Mouse (Mus musculus): ENCODE results near the gene Lyz2.
"Not testable (repeated sequence)": the region's sequence is repeated elsewhere in the genome, so short reads cannot be mapped to it uniquely, and the experiment has no call there.

Lyz2 gene

DNA sequence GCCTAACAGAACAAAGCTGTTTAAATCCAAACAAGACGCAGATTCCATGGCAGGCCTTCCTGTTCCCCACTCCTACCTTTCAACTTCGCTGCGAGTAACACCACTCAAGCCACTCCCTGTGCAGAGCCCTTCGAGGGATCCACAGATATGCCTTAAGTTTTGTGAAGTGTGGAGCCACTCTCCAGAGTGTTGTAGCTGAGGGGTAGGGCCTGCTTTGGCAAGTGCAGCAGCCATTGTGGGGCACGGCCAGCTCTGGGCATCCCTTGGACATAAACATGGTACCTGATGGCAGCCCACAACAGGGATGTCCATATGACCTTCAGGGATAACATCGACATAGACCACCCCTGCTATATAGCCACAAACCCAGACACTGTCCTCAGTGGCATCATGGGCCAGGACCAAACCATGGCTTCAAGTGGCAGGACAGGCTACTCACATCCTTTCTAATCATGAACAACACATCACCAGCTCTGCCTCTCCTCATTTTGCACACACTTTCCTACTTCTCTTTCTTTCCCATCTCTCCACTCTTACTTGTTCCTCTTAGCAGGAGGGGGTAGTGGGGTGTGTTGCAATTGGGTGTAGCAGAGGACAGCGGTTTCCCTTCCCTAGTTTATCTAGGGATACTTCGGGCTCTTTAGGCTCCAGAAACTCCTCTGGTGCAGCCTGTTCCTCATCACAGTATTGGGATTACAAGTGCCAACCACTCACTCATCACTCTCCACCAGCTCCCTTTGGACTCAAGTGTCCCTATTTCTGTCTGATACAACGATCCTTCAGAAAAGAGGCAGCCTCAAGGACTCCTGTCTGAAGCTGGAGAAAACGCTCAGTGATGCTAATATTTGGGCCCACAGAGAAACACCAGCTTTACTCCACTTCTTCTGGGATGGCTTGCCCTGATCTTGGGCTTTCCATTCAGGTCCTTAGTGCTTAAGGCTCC is 2.7 kb upstream of the Lyz2 start:
- no peak for DNase-seq (ENCODE audit: low spot score in 2 of 2)

DNA sequence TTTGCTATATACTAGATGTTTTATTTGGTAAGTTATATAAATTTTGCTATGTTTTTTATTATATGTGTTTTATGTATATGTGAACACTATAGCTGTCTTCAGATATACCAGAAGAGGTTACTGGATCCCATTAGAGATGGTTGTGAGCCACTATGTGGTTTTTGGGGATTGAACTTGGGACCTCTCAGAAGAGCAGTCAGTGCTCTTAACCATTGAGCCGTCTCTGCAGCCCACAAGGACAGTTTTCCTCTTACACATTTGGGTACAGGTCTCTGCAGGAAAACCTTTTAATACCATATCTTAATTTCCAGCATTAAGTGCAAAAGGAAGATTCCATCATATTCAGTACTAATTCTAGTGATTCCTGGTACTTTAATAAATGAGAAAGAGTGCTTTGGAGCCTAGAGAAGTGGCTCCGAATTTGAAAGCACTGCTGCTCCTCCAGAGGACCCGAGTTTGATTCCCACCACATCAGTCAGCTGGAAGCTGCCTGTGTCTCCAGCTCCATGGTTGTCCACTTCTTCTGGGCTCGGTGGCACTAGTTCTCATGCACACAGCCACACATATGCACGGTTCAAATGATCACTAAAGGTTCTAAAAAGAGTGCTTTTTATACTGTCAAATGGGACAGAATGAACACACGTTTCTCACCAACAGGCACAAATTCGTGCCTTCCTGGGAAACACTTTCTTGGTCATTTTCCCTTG is 1.9 kb upstream of the Lyz2 start:
- no peak for DNase-seq (ENCODE audit: low spot score in 2 of 2)

DNA sequence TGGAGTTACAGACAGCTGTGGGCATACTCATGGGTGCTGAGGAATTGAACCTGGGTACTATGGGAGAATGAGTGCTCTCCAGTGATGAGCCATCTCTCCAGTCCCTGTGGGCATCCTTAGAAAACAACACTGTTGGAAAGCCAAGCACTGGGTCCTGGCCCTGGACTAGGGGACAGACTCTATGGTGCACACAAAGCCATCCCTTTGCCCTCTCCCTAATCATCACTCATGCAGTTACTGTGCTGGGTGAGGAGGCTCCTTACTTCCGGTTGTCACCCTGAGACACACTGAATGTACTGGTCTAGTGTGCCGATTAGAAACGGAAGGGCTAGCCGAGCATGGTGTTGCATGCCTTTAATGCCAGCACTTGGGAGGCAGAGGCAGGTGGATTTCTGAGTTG is 1.1 kb upstream of the Lyz2 start:
- not testable (repeated sequence) for DNase-seq (ENCODE audit: low spot score in 2 of 2)

DNA sequence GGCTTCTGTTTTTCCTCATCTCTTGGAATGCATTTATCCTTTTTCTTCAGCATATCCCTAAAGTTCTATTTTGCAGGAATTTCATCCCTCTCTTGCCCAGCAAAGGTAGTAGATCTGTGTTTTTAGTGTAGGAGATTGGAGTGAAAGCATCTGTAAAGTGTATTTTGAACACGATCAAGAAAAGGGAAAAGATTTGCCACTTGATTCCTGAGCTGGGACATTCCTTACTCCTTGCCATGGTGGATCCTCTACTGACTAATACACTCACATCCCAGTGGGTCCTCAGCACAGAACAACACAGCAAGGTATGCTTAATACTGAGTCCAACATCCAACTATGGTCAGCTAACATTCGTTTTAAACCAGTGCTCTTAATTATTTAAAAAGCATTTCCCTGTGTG is 430 bp upstream of the Lyz2 start:
- no peak for DNase-seq (ENCODE audit: low spot score in 2 of 2)

DNA sequence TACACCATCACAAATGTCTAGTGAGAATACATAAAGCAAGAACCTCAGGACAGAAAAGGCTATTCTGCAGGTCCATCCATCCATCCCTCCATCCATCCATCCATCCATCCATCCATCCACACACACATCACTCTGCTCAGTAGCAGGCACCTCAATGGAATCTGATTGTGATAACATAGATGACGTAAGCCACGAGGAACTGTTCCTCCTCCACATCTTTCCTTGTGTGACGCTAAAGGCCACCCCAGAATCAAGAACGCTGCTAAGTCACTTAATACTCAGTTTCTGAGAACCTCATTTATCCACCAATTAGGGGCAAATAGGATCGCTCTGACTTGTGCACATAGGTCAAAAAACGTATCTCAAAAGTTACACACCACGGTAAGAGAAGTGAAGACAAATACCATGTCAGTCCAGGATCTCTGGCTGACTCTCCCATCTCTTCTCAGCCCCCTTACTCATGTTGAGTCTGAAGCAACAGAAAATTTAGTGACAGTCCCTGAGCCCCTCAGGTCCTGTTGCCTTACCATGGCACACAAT is 670 bp downstream of the Lyz2 start:
- no peak for DNase-seq (ENCODE audit: low spot score in 2 of 2)

DNA sequence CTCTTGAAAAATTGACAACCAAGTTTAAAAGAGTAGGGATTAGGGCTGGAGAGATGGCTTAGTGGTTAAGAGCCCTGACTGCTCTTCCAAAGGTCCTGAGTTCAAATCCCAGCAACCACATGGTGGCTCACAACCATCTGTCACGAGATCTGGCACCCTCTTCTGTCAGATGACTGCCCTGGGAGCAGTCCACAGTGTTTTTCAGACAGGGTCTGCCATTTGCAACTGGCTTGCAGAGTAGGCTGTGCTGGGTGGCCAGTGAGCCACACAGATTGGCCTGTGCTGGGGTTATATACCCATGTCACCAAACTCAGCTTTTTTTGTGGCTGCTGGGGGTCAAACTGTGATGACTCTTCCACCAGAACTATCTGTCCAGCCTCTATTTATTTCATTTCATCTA is 2.1 kb downstream of the Lyz2 start:
- no peak for DNase-seq (ENCODE audit: low spot score in 2 of 2)

DNA sequence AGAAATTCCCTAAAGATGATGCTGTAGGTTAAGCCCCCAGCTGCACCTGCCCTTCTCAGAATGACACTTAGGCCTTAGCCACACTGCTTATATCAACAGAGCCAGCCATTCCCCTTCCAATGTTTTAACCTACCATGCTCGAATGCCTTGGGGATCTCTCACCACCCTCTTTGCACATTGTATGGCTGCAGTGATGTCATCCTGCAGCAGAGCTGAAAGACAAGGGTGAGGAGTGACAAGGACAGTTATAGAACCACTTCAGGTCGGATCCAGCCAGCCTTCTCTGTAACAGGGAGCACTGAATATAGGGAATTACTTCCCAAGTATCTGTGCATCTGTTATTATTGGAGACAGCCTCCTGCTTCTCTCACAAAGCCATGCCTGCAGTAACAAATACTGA is 3.6 kb downstream of the Lyz2 start:
- DNase-seq (ENCODE audit: low spot score in 2 of 2): not testable (repeated sequence)

DNA sequence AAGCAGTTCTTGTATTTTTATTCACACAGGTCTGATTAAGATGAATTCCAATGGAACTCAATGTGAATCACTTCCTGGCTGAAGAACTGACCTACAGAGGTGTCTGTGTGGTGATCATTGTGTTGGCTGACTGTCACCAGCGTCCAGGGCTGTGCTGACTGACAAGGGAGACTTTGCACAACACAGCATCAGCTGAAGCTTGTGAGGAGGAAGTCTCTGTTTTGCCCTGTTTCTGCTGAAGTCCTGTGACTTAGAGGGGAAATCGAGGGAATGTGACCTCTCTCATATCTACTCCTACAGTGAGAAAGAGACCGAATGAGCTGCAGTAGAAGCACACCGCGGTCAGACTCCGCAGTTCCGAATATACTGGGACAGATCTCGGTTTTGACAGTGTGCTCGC is 4.3 kb downstream of the Lyz2 start:
- DNase-seq (ENCODE audit: low spot score in 2 of 2): not testable (repeated sequence)

DNA sequence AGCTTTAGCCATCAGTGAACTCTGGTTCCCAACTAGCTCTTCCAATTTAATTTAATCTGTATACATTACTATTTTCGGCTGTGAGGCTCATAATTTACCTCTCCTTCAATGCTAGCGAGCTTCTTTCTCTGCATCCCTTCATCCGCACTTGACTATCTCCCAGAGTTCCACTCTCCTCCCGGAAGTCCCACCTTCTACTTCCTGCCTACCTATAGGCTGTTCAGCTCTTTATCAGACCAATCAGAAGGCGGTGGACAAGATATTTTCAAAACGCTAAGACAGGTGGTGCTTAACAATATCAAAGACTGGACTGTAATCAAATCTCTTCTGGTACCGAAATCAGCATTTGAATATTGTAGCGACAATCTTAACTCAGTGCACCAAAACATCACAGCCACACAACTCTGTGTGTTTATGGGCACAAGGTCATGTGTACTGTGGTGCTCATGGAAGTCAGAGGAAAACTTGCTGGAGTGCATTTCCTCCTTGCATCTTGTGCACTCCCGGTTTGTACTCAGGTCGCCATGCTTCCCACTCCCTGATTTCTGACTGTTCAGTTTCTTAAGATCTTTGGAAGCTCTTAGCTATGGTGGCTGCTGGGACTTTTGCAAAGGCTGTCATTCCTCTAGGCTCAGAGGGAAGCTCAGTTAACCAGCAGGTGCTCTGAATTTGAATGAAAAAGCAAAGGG is 6.3 kb downstream of the Lyz2 start:
- no peak for DNase-seq (ENCODE audit: low spot score in 2 of 2)

DNA sequence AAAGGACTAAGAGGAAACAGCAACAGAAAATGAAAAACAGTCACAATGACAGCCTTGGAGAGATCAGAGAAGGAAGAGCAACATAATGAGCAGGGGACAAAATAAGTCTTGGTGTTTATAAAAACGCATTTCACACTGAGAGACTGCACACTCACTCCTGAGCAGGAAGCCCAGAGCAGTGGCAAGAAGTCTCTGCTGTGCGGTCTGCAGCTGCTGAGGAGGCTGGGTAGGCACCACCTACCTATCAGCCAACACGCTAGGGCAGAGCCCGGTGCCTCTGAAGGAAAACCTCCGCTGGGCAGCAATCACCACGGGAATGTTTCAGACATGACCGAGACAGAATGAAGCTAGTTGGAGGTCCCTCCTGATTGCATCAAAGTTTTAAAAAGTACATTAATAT is 7.5 kb downstream of the Lyz2 start:
- DNase-seq (ENCODE audit: low spot score in 2 of 2): not testable (repeated sequence)

DNA sequence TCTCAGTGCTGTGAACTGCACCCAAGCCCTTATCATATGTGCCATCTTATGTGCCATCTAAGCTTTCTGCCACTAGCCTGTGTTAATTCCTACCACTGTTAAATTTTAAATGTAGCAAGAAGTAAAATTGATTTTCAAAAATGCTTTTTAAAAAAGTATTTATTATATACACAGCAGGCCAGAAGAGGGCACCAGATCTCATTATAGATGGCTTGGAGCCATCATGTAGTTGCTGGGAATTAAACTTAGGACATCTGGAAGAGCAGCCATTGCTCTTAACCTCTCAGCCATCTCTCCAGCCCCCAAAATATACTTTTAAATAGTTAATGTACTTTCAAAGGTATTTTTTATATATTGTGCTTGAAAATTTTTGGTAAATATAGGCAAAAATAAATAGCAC is 10.1 kb downstream of the Lyz2 start:
- no peak for DNase-seq (ENCODE audit: low spot score in 2 of 2)

DNA sequence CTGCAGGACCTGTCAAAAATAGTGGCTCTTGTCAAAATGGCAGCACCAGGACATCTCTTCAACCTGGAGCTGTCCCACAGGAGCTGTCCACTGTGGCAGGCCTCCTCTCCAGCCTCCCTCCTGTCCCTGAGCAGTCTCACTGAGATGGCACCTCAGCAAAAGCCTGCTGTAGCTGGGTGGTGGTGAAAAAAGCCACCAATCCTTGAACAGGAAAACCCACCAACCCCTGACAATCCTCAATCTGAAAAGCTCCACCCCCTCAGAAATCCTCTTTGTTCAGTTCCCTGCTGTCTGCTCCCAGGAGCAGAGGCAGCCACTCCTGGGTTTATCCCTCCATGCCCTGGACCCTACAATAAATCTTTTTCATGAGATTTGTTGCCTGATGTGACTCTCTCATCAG is 22.3 kb downstream of the Lyz2 start:
- DNase-seq (ENCODE audit: low spot score in 2 of 2): no peak

DNA sequence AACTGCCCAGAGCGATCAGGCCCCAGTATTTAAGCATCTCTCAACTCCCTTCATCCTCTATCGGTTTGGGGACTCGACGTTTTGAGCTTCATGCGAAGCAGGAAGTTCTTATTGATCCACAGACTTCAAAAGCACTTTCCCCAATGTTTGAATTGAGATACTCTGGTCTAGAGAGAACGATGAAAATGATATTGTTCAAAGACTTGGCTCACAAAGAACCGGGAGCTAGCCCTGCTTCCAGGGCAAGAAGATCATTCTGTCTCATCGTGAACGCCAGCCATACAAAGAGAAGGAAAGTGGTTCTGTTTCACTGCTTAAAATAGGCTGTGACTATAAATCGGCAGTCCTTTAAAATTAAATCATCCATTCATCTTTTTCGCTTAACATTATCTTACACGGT is 43.5 kb downstream of the Lyz2 start, which contains the start of gene 9530003J23Rik:
TSS of gene 9530003J23Rik (minus strand) at position 101 of the 400 bp plus-strand sequence.
- no peak for DNase-seq (ENCODE audit: low spot score in 2 of 2)

DNA sequence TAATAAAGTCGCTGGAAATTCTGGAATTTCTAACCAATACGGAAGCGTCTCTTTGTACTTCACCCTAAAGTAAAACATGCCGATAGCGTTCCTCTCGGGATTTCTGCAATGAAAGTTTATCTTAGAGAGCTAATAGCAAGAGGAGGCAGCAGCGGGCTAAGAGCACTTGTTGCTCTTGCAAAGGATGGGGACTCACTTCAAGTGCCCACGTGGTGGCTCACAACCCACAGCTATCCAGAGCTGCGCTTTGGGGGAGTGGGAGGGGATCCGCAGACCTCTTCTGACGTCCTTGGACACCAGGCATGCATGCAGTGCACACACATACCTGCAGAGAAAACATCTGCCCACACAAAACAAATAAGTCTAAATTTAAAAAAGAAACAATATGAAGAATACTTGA is 46.3 kb downstream of the Lyz2 start:
- DNase-seq (ENCODE audit: low spot score in 2 of 2): no peak

DNA sequence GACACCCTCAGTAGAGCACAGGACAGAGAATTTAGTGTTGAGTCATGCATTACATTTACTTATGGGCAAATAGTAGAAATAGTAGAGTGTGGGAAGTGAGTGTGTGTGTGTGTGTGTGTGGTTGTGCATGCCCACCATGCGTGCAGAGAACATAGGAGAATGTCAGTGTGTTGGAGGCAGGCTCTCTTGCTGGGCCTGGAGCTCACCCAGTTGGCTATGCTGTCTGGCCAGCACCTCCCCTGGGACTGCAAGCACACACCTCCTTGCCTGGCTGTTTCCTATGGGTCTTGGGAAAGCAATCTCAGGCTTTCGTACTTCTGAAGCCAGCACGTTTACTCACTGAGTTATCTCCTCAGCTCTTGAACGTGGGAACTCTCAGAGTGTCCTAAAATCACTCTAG is 47.3 kb downstream of the Lyz2 start:
- no peak for DNase-seq (ENCODE audit: low spot score in 2 of 2)

DNA sequence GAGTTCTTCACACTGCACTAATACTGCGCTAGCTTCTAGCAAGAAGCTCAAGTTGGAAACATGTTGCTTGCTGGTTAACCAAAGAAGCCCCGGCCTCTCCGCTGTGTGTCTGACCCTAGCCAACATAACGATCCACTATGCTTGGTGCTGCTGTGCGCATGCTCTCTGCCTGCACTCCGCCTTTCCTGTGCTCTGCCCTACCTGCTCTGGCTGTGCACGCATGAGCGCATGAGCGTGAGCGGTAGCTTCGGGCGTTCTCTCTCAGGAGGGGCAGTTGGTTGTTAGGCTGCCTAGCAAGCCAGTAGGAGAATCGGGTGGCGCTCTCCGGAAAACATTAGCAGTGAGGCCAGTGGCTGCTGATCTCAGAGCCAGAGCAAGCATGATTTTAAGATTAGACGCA is 52.3 kb downstream of the Lyz2 start:
- no peak for DNase-seq (ENCODE audit: low spot score in 2 of 2)
